Mouse (Mus musculus) spleen, adult 2 months (tissue): ENCODE measurements around the gene Prkab1. TPM values are rescaled to one million over a fixed set of nuclear protein-coding genes. Genes with fewer than 3 reads are reported as not detected.
A peak's percentile ranks its signal among the peaks of the same experiment; 100 is the strongest.

Experiments used
- DNase-seq, 2 experiments: peaks; one replicate each; pipeline versions ENCODE4 v3.0.0 to v3.0.0-alpha.2; 2012 to 2021; ENCODE audit warnings: low spot score in 2 of 2, low read depth in 1 of 2
- H3K27ac ChIP-seq: fragments of 200-500 bp; 2 replicates; pipeline ENCODE4 v1.5.1; 2012; ENCODE audit warnings: low read length, inconsistent platforms; ENCODE audit not compliant: insufficient read depth
- H3K27me3 ChIP-seq: fragments of 200-500 bp; 2 replicates; pipeline ENCODE4 v1.6.1; 2012; ENCODE audit warnings: mild to moderate bottlenecking, moderate library complexity, low read length, inconsistent platforms; ENCODE audit not compliant: control insufficient read depth, insufficient read depth
- H3K36me3 ChIP-seq: fragments of 200-500 bp; 2 replicates; pipeline ENCODE4 v1.6.1; 2012; ENCODE audit warnings: mild to moderate bottlenecking, low read length, inconsistent platforms; ENCODE audit not compliant: control insufficient read depth, insufficient read depth
- H3K4me1 ChIP-seq: fragments of 200-500 bp; 2 replicates; pipeline ENCODE4 v1.6.1; 2011; ENCODE audit warnings: inconsistent platforms; ENCODE audit not compliant: control insufficient read depth, insufficient read depth, insufficient read length
- H3K4me3 ChIP-seq: fragments of 200-500 bp; 2 replicates; pipeline ENCODE4 v1.5.1; 2011; ENCODE audit warnings: mild to moderate bottlenecking, inconsistent platforms; ENCODE audit not compliant: insufficient read depth, insufficient read length; ENCODE audit errors: extremely low read depth
- CTCF ChIP-seq: fragments of 200-500 bp; IDR thresholded peaks from 2 replicates; pipeline ENCODE4 v1.5.1; 2011; ENCODE audit warnings: mild to moderate bottlenecking, inconsistent platforms; ENCODE audit not compliant: insufficient read depth, insufficient read length, insufficient replicate concordance; ENCODE audit errors: extremely low read depth
- POLR2A ChIP-seq: fragments of 200-500 bp; IDR thresholded peaks from 2 replicates; pipeline ENCODE4 v1.6.1; 2011; ENCODE audit warnings: low read depth, low read length, inconsistent platforms
- WGBS: fragments of 180-500 bp; shearing (Covaris S2); methylation state at CpG from one replicate; pipeline ENCODE4 v1.1.7; 2018; 5-methylcytosine and 5-hydroxymethylcytosine counted together
- polyA plus RNA-seq: library from polyadenylated mRNA; depleted of rRNA; stranded (reverse); fragments of >200 nt; gene quantifications from 2 replicates; pipeline ENCODE4 v1.2.3, GENCODE M21; 2012

The Prkab1 gene
- polyA plus RNA-seq, 1 experiment, result 59.6 TPM

- TF ChIP-seq CTCF (no peak), POLR2A (peak; percentile 28; the same call in 1 of the 2 replicates)
- H3K4me3 ChIP-seq, result peak overlapping the region; percentile 44
- peak; percentile 33 to 40 for DNase-seq
- peaks cover 4% of the 10 kb centered on the region; the same call in 1 of the 2 replicates for H3K4me1 ChIP-seq
- H3K27me3 ChIP-seq, result no peaks in the 10 kb centered on the region
- no peaks in the 10 kb centered on the region for H3K36me3 ChIP-seq
- 8% methylated on average over 7 of the region's 7 CpGs for whole genome bisulfite sequencing
- H3K27ac ChIP-seq, result peak overlapping the region; percentile 82
Measured at GRCm38 (mm10) chr5:116029071-116029470, 4.8 kb upstream of the Prkab1 start.

GRCm38 (mm10) chr5:116026561-116026960, 2.3 kb upstream of the Prkab1 start:
- Histone ChIP-seq H3K27me3 (no peaks in the 10 kb centered on the region), H3K4me3 (no peak overlapping the region), H3K4me1 (peaks cover 4% of the 10 kb centered on the region; the same call in 1 of the 2 replicates), H3K36me3 (peaks cover 2% of the 10 kb centered on the region; the same call in 1 of the 2 replicates), H3K27ac (peak overlapping the region; percentile 7; the same call in 1 of the 2 replicates)
- TF ChIP-seq CTCF, result no peak
- no peak for TF ChIP-seq POLR2A
- WGBS, result 85% methylated on average over 14 of the region's 14 CpGs
- DNase-seq, result no peak

DNA sequence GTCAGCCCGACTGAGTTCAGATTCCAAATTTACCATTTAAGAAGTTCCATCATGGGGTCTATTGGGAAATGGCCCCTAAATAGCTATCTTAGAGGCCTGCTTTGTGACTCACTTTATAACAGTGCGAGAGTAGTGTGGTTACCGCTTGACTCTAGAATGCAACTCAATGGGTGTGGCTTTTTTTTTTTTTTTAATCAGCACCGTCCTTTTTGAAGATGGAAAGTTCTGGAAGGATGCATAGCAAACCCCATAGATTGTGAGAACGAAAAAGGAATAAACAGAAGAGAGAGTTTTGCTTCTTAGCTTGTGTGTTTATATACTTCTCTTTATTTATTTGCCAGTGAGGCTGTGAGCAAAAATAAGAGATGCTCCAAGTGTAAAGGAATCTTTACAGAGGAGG, 1.8 kb upstream of the Prkab1 start:
- Histone ChIP-seq H3K36me3 (peaks cover 5% of the 10 kb centered on the region), H3K27me3 (no peaks in the 10 kb centered on the region), H3K27ac (no peak overlapping the region), H3K4me1 (peaks cover 4% of the 10 kb centered on the region; the same call in 1 of the 2 replicates), H3K4me3 (no peak overlapping the region)
- TF ChIP-seq CTCF (no peak), POLR2A (no peak)
- no peak for DNase-seq
- WGBS, result 76% methylated on average over 5 of the region's 5 CpGs

DNA sequence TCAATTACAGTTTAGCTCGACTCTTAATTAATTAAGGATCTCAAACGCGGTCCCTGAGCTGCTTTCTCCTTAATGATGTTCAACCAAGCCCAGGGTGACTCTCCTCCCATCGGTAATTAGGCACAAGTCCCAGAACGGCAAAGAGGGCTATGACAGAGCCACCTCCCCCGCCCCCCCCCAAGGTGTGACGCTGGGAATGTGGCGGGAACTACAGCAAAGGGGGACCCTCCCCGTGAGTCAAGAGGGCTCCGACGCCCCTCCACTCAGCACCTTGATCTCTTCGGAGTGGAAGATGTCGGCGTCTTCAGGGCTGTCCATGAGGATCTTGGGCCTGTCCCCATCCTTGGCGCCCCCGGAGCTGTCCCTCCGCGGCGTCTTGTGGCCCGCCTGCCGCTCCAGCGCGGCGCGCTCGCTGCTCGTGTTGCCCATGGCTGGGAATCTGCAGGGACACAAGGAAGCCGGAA, 455 bp downstream of the Prkab1 start:
- peaks cover 24% of the 10 kb centered on the region for H3K36me3 ChIP-seq
- H3K27me3 ChIP-seq, result no peaks in the 10 kb centered on the region
- H3K4me3 ChIP-seq, result peak overlapping the region; percentile 77
- no peaks in the 10 kb centered on the region; the same call in 1 of the 2 replicates for H3K4me1 ChIP-seq
- no peak for TF ChIP-seq CTCF
- TF ChIP-seq POLR2A, result no peak
- DNase-seq, result peak in 1 of 2 experiments; percentile 13
- peak overlapping the region; percentile 68 for H3K27ac ChIP-seq
- under 1% methylated on average over 27 of the region's 28 CpGs for WGBS

DNA sequence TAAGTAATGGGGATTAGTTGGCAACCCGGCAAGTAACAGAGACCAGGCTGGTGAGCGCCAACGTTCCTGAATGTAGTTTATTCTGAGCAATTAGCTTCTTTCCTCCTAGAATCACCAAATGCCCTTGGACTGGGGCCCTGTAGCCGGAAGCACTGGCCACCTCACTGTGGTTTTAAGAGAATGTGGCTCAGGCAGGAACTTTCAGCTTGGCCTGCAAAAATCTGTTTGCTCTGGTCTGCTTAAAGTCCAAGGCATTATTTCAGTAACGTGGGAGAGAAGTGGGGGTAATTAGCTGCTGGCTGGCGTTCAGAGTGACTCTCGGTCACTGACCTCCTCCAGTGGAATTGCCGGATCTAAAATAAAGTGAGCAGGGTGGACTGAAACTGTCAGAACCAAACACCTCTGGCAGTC, 1.1 kb downstream of the Prkab1 start:
- Histone ChIP-seq H3K36me3 (peaks cover 29% of the 10 kb centered on the region), H3K27me3 (no peaks in the 10 kb centered on the region), H3K4me1 (no peaks in the 10 kb centered on the region; the same call in 1 of the 2 replicates), H3K27ac (peak overlapping the region; percentile 68; the same call in 1 of the 2 replicates), H3K4me3 (peak overlapping the region; percentile 77)
- WGBS, result 37% methylated on average over 8 of the region's 8 CpGs
- TF ChIP-seq POLR2A (no peak), CTCF (no peak)
- no peak for DNase-seq

DNA sequence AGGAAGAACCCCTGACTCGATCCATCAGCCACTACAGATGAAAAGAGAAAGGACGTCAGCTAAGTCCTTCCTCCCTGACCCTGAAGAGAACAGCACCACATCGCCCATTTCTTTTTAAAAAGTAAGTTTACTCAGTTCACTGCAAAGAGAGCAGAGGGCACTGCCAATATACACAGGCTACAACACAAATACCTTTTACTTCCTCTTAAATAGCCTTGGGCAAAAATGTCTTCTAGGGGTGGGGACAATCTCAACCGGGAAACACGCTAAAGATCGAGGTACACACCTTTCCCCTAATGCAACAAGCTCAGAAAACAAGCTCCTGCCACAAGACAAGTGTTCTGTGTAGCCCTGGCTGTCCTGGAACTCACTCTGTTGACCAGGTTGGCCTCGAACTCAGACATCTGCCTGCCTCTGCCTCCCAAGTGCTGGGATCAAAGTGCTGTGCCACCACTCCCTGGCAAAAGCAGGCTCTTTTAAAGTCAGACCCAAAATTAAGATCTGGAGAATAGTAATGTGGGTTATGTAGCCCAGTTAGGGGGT, 1.6 kb downstream of the Prkab1 start:
- no peak for DNase-seq
- Histone ChIP-seq H3K4me1 (no peaks in the 10 kb centered on the region; the same call in 1 of the 2 replicates), H3K27ac (peak overlapping the region; percentile 24), H3K36me3 (peaks cover 33% of the 10 kb centered on the region), H3K27me3 (no peaks in the 10 kb centered on the region), H3K4me3 (peak overlapping the region; percentile 77; the same call in 1 of the 2 replicates)
- TF ChIP-seq CTCF (no peak), POLR2A (no peak)
- WGBS, result 44% methylated on average over 7 of the region's 7 CpGs

DNA sequence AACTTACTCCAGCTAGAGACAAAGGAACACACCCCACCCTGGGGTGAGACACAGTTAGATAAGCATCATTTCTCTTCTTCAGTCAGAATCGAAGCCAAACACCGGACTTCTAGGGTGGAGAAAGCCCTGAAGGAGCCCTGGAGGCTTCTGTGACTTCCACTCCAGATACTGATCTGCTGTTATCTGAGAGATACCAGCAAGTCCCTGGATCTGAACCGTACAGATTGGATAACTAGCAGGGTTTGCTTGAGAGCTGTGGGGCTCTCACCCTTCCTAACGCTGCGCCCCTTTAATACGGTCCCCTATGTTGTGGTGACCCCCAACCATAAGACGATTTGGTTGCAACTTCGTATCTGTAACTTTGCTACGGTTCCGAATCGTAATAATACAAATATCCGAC, 2.2 kb downstream of the Prkab1 start:
- no peak for DNase-seq
- peaks cover 39% of the 10 kb centered on the region for H3K36me3 ChIP-seq
- H3K4me1 ChIP-seq, result no peaks in the 10 kb centered on the region; the same call in 1 of the 2 replicates
- TF ChIP-seq POLR2A (no peak), CTCF (no peak)
- WGBS, result 84% methylated on average over 12 of the region's 12 CpGs
- no peaks in the 10 kb centered on the region for H3K27me3 ChIP-seq
- H3K27ac ChIP-seq, result peak overlapping the region; percentile 12; the same call in 1 of the 2 replicates
- H3K4me3 ChIP-seq, result no peak overlapping the region
